Mouse (Mus musculus): ENCODE results near the gene Hsp90ab1. TPM values are rescaled to one million over a fixed set of nuclear protein-coding genes. Genes with fewer than 3 reads are reported as not detected.
A peak's percentile ranks its signal among the peaks of the same experiment; 100 is the strongest.

Hsp90ab1 gene
- total RNA-seq, 2 experiments from 2014 or later: 1,565 to 1,601 TPM

DNA sequence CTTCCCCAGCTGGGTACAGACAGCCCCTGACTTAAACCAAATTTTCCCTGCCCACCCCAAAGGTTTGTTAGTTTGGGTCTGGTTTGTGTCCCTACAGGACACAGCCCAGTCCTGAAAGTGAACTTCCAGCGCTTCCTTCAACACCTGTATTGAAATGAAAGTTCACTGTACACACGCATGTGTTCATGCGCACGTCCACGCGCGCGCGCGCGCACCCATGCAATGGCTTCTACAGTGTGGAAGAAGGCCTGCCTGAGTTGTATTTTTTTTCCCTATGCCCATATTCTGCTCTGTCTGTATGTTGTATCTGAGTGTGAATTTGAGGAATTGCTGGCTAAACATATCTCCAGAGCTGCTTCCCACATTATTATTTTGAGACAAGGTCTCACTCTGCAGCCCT is 8.0 kb downstream of the Hsp90ab1 start:
- intact Hi-C loops (cut with DNase I): no loop called here
- DNase-seq (ENCODE audit: low spot score in 2 of 2): no peak

DNA sequence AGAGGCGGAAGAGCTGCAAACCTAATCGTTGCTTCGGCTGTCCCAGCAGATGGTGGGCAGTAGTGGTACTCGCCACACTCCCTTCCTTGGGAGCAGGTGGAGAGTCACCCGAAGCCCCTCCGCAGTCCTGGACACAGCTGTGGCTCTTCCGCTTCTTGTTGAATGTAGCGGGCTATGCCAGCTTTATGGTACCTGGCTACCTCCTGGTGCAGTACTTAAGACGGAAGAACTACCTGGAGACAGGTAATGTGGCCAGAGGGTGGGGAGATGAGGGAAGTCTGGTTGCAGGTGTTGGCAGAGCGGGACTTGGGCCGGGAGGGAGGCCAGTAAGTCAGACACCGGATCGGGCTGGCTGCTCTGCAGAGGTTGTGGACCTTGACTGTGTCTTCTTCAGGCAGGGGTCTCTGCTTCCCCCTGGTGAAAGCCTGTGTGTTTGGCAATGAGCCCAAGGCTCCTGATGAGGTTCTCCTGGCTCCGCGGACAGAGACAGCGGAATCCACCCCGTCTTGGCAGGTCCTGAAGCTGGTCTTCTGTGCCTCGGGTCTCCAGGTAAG is 8.5 kb downstream of the Hsp90ab1 start:
- no peak for DNase-seq (ENCODE audit: low spot score in 2 of 2)
- intact Hi-C loops (cut with DNase I): no loop called here

DNA sequence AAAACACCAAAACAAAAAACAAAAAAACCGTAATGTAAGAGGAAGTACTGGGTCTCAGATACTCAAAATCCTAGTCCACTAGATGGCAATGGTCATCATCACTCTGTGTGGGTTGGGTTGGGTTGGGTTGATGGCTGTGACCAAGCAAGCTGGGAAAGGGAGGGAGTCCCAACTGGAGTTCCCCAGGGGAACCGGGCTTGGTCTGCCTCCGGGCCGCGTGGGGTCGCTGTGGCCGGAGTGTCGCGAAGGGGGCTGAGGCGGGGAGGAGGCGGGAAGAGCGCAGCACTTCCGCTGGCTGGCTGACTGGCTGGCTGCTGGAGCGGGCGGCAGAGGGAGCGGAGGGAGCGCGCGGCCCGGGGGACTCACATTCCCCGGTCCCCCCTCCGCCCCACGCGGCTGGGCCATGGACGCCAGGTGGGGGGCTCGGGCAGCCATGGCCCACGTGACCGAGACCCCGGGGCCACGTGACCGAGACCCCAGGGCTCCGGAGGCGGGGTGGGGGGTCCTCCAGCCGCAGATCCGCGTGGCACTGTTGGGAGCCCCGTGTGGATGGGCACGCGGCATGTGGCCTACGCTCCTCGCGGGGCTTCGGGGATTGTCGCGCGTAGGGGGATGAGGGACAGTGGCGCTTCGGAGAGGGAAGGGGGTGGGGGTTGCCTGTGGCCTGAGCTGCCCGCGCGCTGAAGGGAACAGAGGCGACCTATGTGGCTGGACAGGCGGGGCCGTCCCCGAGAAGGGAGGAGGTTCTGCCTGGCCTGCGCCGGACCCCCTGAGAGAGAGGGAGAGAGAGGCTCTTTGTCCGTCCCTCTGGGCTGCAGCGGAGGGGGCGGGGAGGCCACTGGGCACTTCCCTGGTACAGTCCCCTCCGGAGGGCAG is 9.2 kb downstream of the Hsp90ab1 start, which contains the start of gene Slc35b2:
Gene Slc35b2 (plus strand): TSS at position 220 of the 876 bp plus-strand sequence.
- peak; percentile 88 to 93 for DNase-seq (ENCODE audit: low spot score in 2 of 2)
- intact Hi-C loops (cut with DNase I): no loop called here

DNA sequence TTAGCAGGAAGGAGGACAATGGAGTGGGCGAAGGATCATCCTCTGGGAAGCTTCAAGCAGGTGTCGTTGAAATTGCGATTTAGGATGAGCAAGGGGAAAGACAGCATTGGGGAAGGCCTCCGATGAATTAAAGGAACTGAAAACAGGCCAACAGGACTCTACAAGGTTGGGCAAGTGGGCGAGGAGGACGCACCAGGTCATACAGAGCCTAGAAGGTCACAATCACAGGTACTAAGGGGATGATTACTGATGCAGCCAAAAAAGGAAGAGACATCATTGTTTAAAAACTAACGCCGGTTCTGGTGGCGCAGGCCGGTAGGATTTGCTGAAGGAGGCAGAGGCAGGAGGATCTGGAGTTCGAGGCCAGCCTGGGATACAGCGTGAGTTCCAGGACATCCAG is 9.9 kb downstream of the Hsp90ab1 start:
- DNase-seq (ENCODE audit: low spot score in 2 of 2): no peak
- intact Hi-C loops (cut with DNase I): no loop called here

DNA sequence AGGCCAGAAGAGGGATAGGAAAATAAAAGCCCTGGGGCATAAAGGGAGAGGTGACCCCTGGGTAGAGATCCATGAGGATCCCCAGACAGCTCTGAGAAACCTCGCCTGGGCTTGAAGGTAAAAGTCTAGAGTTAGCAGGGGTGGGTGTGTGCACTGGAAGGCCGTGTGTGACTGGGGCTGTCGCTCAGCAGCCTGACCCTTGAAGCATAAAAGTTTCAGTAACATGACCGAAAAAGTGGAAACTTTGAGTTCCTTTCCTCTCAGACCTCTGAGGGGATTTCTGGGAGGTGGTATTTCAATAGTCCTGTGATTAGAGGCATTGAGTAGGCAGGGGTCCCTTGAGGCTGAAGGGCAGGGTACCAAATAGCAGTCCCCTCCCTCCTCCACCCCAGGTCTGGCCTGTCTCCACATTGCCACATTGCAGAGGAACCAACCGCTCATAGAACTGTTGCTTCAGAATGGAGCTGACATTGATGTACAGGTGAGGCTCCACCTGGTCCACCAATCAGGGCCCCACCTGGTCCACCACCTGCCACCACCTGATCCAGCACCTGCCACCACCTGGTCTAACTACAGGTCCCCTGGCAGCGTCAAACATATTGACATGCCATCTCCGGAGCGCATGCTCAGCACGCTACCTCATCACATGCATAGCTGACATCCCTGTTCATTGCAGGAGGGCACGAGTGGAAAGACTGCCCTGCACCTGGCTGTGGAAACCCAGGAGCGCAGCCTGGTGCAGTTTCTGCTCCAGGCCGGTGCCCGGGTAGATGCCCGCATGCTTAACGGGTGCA is 13.1 kb downstream of the Hsp90ab1 start:
- DNase-seq (ENCODE audit: low spot score in 2 of 2): no peak
- intact Hi-C loops (cut with DNase I): no loop called here

DNA sequence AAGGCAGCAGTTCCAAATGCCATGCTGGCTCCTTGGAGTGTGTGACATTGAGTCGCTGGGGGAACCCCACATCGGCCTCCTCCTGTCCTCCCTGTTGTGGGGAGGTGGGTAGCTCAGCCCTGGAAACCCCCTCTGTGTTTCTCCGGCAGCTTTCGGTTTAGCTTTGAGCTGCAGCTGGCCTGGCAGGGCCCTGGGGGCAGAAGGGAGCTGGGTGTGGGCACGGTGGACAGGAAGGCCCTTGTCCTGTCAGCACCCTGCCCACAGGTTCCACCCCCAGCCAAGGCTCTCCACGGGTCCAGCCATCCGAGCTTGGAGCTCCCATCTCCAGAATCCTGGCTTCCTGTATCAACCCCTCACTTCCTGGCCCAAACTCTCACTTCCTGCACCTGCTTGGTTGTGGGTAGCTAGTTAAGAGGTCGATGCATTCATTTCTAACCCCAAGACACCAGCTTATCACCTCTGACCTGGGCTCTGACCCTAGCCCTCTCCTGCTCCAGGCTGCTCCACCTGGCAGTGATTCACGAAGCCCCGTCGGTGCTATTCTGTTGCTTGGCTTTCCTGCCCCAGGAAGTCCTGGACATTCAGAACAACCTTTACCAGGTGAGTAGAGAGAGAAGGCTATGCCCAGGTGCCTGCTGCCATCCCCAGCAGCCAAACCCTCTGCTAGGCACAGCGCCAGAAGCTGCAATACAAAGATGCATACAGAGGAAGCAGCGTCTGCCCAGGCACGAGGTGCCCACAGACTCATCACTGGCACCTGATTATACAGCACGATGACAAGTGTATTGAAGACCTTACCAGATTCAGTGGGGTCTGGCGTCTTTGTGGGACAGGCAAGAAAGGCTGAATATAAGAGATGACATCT is 14.8 kb downstream of the Hsp90ab1 start:
- no peak for DNase-seq (ENCODE audit: low spot score in 2 of 2)
- intact Hi-C loops (cut with DNase I): no loop called here

DNA sequence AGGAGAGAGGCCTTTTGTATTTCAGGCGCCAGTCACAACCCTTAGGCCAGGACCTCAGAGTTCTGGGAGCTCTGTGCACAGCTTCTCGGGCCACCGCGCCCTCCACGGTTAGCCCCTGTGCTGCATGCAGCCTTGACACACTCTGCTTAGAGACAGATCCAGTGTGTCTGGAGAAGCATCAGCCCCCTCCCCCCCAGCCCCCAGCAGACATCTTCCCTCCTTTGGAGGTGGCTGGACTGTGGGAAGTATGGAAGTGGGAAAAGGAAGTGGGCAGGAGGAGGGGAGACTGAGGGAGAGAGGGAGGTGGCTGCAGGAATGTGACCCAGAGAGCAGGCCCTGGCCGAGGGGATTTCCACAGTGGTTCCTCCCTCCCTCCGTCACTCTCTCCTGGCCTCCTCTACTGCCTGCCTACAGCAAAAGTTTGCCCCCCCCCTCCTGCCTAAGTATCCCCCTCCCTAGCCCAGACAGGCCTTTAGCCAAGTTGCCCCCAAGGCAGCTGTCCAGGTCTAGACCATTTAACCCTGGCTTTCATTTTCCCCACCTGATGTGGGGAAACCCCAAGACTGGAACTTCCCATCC is 15.7 kb downstream of the Hsp90ab1 start:
- intact Hi-C loops (cut with DNase I): no loop called here

DNA sequence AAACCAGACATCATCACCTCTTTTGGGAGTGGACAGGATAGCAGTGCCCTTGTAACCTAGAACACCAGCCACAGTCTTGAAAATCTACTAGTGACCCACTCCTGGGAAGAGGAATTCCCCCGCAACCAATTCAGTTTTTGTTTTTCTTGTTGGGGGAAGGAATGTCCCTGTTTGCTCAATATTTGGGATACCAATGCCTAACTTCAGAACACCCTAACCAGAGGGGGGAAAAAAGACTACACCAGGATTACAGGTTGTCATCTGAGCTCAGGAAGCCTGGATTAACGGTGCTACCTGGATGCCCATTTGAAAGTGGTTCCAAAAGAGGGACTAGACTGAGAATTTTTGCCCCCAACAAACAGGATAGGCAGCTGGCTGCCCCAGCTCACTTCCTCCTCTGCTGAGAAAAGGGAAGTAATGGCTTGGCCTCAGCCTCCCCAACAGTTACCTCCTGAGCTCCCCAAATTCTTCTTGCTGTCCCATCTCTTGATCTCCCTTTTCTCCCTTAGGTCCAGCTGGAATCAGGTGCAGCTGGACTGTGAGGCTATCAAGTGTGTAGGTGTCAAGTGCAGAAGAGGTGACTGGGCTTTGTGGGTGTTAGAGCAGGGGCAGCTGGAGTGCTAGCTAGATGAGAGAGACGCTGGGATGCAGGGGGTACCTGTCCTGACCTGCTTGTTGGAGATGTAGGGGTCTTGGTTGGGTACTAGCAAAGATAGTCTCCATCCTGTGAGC is 16.4 kb downstream of the Hsp90ab1 start:
- DNase-seq (ENCODE audit: low spot score in 2 of 2): no peak
- intact Hi-C loops (cut with DNase I): no loop called here

More for the DNA sequence above, 15.7 kb downstream of the Hsp90ab1 start:
- no peak for DNase-seq (ENCODE audit: low spot score in 2 of 2)

DNA sequence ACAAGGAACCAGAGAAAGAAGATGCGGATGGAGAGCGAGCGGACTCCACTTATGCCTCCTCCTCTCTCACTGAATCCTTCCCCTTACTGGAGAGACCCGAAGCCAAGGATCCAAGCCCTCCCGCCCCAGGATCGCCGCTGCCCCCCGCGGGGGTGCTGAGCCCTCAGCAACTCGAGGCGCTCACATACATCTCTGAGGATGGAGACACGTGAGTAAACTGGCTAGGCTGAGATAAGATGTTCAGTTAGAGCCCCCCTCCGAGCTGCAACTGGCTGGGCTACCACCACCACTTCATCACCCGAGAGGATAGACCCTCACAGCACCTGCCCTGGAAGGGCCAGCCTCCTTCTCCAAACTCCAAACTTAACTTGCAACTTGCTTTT is 17.0 kb downstream of the Hsp90ab1 start:
- intact Hi-C loops (cut with DNase I): no loop called here
- DNase-seq (ENCODE audit: low spot score in 2 of 2): no peak

DNA sequence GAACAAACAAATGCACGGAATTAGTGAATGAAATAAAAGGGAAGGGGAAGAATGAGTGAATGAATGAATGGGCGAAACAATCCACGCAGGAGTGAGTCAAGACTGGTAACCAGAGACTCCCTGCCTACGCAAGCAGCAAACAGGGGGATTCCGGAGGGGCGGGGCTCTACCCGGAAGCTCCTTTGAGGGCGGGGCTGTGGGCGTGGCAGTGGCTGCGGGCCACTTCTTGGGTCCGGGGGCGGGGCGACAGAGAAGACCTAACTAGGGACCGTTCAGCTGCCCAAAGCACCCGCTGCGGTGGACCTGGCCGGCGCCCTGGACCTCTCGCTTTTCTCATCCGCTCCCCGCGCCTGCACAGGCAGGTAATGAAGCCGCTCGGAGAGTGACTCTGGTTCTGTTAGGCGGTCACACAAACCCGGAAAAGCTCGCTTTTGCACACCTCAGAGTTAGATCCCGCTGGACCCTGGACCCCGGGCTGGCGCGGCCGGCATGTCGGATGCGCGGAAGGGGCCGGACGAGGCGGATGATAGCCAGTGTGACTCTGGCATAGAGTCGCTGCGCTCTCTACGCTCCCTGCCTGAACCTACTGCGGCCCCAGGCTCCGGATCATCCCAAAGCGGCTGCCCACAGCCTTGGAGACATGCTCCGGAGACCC is 17.5 kb downstream of the Hsp90ab1 start, which contains the start of gene Nfkbie:
Gene Nfkbie (plus strand): TSS at position 252 of the 655 bp plus-strand sequence.
- peak; percentile 83 to 93 for DNase-seq (ENCODE audit: low spot score in 2 of 2)
- intact Hi-C loops (cut with DNase I): loop anchor here (2.0 kb wide), 1 partner anchor 69 kb away; no protein-coding TSS in a partner anchor

DNA sequence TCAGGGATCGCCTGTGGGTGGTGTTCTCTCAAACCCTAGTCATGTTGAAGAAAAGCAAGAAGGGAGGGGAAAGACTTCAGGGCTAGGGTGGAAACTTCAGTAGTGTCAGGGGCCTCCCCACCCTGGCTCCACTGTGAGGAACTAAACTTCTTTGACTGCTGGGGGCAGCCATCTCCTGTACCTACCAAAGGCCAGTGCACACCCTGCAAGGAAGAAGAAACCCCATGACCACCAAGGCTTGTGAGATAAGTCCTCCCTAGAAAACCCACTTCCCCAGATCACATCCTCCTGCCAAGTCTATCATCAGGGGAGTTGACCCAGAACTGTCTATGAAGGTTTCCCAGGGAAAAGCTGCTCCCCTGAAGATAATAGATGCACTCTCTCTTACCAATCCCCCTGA is 18.7 kb downstream of the Hsp90ab1 start:
- intact Hi-C loops (cut with DNase I): loop anchor here (2.0 kb wide), 1 partner anchor 68 kb away; no protein-coding TSS in a partner anchor
- no peak for DNase-seq (ENCODE audit: low spot score in 2 of 2)

DNA sequence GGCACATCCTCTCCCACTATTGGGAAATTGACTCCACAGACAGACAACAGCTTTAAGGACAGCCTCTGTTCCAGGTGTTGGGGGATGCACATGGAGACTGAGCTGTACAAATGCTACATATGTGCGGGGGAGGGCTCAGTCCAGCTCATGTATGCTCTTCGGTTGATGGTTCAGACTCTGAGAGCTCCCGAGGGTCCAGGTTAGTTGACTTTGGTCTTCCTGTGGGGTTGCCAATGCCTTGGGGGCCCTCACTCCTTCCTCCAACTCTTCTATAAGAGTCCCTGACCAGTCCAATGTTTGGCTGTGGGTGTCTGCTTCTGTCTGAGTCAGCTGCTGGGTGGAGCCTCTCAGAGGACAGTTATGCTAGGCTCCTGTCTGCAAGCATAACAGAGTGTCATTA is 20.0 kb downstream of the Hsp90ab1 start:
- no peak for DNase-seq (ENCODE audit: low spot score in 2 of 2)
- intact Hi-C loops (cut with DNase I): no loop called here

DNA sequence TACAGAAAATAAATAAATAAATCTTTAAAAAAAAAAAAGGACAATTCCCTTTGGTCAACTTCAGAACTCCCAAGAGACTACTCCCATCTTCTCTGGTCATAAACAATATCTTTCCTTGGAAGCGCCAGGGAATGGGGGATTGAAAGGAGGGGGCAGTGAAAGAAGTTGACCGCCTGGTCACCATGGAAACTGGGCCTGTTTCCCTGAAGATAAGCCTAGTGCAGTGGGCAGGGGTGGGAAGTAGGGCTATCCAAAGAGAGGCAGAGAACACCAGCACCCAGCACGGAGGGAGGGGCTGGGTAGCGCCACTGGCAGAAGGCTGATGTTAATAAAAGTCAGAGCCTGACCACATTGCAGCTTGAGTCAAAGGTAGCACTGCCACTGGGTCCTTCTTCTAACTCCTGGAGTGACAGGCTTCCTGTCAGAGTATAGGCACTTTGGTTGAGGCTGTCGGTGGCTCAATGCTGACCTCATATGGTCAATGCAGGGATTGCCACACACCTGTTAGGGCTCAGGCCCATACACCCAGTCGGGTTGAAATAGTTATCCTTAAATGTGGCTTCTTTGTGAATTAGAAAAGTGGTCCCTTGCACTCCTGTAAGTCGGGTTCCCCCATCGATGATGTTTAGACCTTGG is 21.1 kb downstream of the Hsp90ab1 start:
- peak; percentile 78 to 90 for DNase-seq (ENCODE audit: low spot score in 2 of 2)
- intact Hi-C loops (cut with DNase I): loop anchor here (1.0 kb wide), 2 partner anchors 36 to 74 kb away; no protein-coding TSS in a partner anchor

DNA sequence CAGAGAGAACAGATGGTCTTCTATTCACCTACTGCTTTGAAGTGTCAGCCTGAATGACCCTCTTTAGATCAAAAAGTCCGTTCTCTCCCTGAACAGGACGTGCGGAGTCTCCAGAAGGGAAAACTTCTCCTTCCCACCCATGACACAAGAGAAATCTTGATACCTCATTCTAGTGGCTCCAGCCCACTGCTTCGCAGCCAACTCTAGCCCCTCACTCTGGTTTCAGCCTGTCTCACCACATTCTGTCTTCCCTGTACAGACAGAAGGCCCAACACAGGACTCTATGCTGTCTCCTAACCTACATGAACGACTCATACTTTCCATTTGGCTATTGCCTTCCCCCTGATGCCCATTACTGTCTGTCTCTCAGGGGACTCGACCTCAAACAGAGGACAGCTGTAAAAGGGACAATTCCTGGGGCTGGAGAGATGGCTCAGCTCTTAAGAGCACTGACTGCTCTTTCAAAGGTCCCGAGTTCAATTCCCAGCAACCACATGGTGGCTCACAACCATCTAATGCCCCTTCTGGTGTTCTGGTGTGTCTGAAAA is 21.7 kb downstream of the Hsp90ab1 start:
- intact Hi-C loops (cut with DNase I): no loop called here
- no peak for DNase-seq (ENCODE audit: low spot score in 2 of 2)

DNA sequence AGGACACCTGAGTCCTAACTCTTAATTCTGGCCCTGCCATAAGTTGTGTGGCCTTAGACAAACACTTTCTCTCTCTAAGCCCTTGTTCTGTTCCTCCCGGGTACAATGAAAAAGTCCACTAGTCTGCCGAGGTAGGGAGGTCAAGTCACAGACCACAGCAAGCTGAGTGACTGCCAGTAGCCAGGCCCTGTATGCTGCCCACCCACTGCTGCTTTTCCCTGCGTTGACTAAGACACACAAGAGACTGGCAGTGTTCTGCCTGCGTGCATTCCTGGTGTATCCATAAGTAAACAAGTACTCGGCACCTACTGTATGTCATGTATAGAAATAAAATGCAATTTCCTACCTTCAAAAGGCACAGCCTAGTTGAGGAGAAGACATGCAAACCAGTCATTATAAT is 22.8 kb downstream of the Hsp90ab1 start:
- intact Hi-C loops (cut with DNase I): no loop called here

DNA sequence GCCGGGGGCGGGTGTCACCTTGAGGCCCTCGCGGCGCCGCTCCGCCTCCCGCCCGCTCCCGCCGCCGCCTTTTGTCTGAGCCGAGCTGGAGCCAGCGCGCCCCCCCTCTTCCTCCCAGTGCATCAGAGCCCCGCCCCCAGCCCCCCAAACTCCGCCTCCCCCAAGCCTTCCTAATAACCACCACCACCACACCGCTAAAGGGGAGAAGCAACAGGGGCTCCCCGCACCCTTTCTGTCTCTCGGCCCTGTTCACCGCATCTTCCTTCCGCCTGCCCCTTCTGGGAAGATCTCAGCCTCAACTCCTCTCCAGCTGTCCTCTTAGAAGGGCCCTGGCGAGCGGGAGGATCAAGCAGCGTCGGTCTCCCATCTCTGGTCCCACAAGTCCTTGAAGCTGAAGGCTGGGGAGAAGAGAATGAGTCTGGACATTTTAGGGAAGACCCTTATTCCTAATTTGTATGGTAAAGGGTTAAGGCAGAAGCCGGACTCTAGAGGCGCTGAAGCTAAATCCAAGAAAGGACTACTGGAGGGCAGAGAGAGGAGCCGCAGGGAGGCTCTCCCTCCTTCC is 23.4 kb downstream of the Hsp90ab1 start, which contains the start of gene Tmem151b:
Gene Tmem151b (minus strand): TSS at position 61 of the 565 bp plus-strand sequence.
- DNase-seq (ENCODE audit: low spot score in 2 of 2): peak; percentile 69 to 71
- intact Hi-C loops (cut with DNase I): loop anchor here (2.0 kb wide), 2 partner anchors 19 to 23 kb away; partner anchors contain the start of gene Hsp90ab1

More for the DNA sequence above, 22.8 kb downstream of the Hsp90ab1 start:
- no peak for DNase-seq (ENCODE audit: low spot score in 2 of 2)
